Mouse (Mus musculus) embryonic fibroblast, embryonic 13.5 days (primary cell): ENCODE measurements around the gene Cdc42.

Experiments used
- CTCF ChIP-seq: IDR thresholded peaks from 2 replicates; pipeline ENCODE4 v1.5.1; 2011; ENCODE audit warnings: mild to moderate bottlenecking, control low read depth, low read length, moderate library complexity, borderline replicate concordance; ENCODE audit not compliant: insufficient read depth
- POLR2A ChIP-seq: IDR thresholded peaks from 2 replicates; pipeline ENCODE4 v1.6.1; 2011; ENCODE audit warnings: low read depth, mild to moderate bottlenecking, control low read depth, low read length, moderate library complexity

DNA sequence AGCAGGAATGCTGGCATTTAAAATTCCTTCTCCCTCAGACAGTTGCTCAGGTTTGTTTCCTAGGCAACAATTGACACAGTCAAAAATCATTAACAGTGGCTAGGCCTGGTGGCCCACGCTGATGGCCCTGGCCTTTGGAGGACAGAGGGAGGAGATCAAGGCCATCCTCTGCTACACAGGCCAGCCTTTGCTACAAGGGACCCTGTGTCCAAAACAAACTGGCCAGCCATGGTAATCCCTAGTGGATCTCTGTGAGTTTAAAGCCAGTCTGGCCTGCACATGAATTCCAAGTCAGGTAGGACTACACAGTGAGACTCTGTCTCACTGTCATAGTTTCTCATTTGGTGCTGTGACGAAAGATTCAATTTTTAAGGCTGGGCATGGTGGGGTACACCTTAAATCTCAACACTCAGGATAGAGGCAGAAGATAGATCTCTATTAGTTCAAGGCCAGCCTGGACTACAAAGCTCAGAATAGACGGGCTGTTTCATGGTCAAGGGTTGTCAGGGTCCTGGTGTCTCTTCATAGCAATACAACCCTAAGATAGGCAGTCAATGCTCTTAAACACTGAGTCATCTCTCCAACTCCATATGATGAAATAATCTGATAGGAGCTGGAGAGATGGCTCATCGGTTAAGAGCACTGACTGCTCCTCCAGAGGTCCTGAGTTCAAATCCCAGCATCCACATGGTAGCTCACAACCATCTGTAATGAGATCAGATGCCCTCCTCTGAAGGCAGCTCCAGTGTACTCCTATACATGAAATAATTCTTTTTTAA is 20.2 kb upstream of the Cdc42 start:
- TF ChIP-seq POLR2A (no peak), CTCF (no peak)
